Mouse (Mus musculus) C2C12 (cell line): ENCODE results near the gene Gm38100. TPM values are rescaled to one million over a fixed set of nuclear protein-coding genes. Genes with fewer than 3 reads are reported as not detected.
A peak's percentile ranks its signal among the peaks of the same experiment; 100 is the strongest.

Source experiments
- H3K27me3 ChIP-seq: one replicate; pipeline ENCODE4 v1.6.1; 2011; ENCODE audit not compliant: control insufficient read depth, insufficient read depth, insufficient read length
- H3K36me3 ChIP-seq: one replicate; pipeline ENCODE4 v1.6.1; 2011; ENCODE audit not compliant: control insufficient read depth, insufficient read depth
- H3K4me3 ChIP-seq: one replicate; pipeline ENCODE4 v1.5.1; 2011; ENCODE audit warnings: mild to moderate bottlenecking, control low read depth; ENCODE audit not compliant: poor library complexity, insufficient read depth, severe bottlenecking
- H3K79me2 ChIP-seq: one replicate; pipeline ENCODE4 v1.6.1; 2011; ENCODE audit not compliant: control insufficient read depth, insufficient read depth
- H3K79me3 ChIP-seq: one replicate; pipeline ENCODE4 v1.6.1; 2011; ENCODE audit warnings: low read depth, control low read depth
- H3ac ChIP-seq: one replicate; pipeline ENCODE3; 2011; ENCODE audit warnings: low read depth; ENCODE audit not compliant: control insufficient read depth, insufficient read length
- CEBPB ChIP-seq: IDR thresholded peaks from one replicate; pipeline ENCODE4 v1.6.1; 2011; ENCODE audit warnings: low read depth, mild to moderate bottlenecking, control low read depth, moderate library complexity
- CTCF ChIP-seq: IDR thresholded peaks from one replicate; pipeline ENCODE4 v1.5.1; 2011; ENCODE audit not compliant: control insufficient read depth, insufficient read depth, insufficient read length
- FOSL1 ChIP-seq: IDR thresholded peaks from one replicate; pipeline ENCODE4 v1.8.0; 2011; ENCODE audit warnings: mild to moderate bottlenecking, low read length; ENCODE audit not compliant: poor library complexity, insufficient read depth, severe bottlenecking
- MAX ChIP-seq: IDR thresholded peaks from one replicate; pipeline ENCODE4 v1.6.1; 2011; ENCODE audit warnings: mild to moderate bottlenecking, control low read depth
- MYOD1 ChIP-seq: IDR thresholded peaks from one replicate; pipeline ENCODE4 v1.6.1; 2011; ENCODE audit warnings: low read depth; ENCODE audit not compliant: control insufficient read depth, insufficient read length
- MYOG ChIP-seq: IDR thresholded peaks from one replicate; pipeline ENCODE4 v1.6.1; 2011; ENCODE audit not compliant: control insufficient read depth, insufficient read length; ENCODE audit errors: extremely low read depth
- USF1 ChIP-seq: IDR thresholded peaks from one replicate; pipeline ENCODE4 v1.6.1; 2011; ENCODE audit warnings: low read depth, mild to moderate bottlenecking, control low read depth, moderate library complexity
- long read RNA-seq, 2 experiments: library from polyadenylated mRNA; unstranded; transcript quantifications; one replicate each; pipeline ENCODE4 v2.0.0; 2019 to 2020
- polyA plus RNA-seq: library from polyadenylated mRNA; unstranded; fragments of >200 nt; fragmentation: generic; extraction: Trizol; gene quantifications from one replicate; pipeline ENCODE4 v1.2.1, GENCODE M21; 2012; ENCODE audit warnings: missing spikeins

Gm38100 gene
- polyA plus RNA-seq = not detected
- long read RNA-seq, experiment 1 = 0 reads
- long read RNA-seq, experiment 2 = 0 reads

- H3K4me3 ChIP-seq = no peak within 1 kb of the TSS
- no peaks in the 10 kb centered on the region for H3K36me3 ChIP-seq
- H3K27me3 ChIP-seq = no peaks in the 10 kb centered on the region
- no peak within 1 kb of the TSS for H3ac ChIP-seq
- H3K79me3 ChIP-seq = no peaks in the 10 kb centered on the region
- no peak for TF ChIP-seq MYOG
- TF ChIP-seq MYOD1 = no peak
- TF ChIP-seq USF1 = no peak
- H3K79me2 ChIP-seq = no peaks in the 10 kb centered on the region
These were observed at the start of gene Gm38100 for GRCm38 (mm10) chr1:175920029-175920428. Gene Gm38100 (plus strand): TSS chr1:175920329.

- Histone ChIP-seq H3ac (no peak overlapping the region), H3K4me3 (no peak overlapping the region)
These were observed 49.4 kb upstream of the Gm38100 start for GRCm38 (mm10) chr1:175870716-175871115.

GRCm38 (mm10) chr1:175872028-175872816 is 47.9 kb upstream of the Gm38100 start:
- no peaks in the 10 kb centered on the region for H3K36me3 ChIP-seq
- TF ChIP-seq CEBPB (no peak), CTCF (no peak), MYOD1 (no peak), MYOG (no peak), USF1 (no peak), MAX (no peak), FOSL1 (no peak)
- H3K27me3 ChIP-seq = no peaks in the 10 kb centered on the region
- no peaks in the 10 kb centered on the region for H3K79me2 ChIP-seq
- H3K79me3 ChIP-seq = no peaks in the 10 kb centered on the region
- H3K4me3 ChIP-seq = no peak overlapping the region
- no peak overlapping the region for H3ac ChIP-seq

More at GRCm38 (mm10) chr1:175870716-175871115, 49.4 kb upstream of the Gm38100 start:
- Histone ChIP-seq H3K36me3 (no peaks in the 10 kb centered on the region), H3K79me3 (no peaks in the 10 kb centered on the region), H3K27me3 (no peaks in the 10 kb centered on the region), H3K79me2 (no peaks in the 10 kb centered on the region)
- TF ChIP-seq MYOD1 = no peak
- no peak for TF ChIP-seq MYOG
- no peak for TF ChIP-seq CTCF
- no peak for TF ChIP-seq FOSL1
- no peak for TF ChIP-seq MAX
- no peak for TF ChIP-seq CEBPB
- no peak for TF ChIP-seq USF1

- no peak for TF ChIP-seq CTCF
- Histone ChIP-seq H3K4me3 (peak within 1 kb of the TSS; percentile 64), H3K27me3 (no peaks in the 10 kb centered on the region), H3ac (peak within 1 kb of the TSS; percentile 86), H3K36me3 (peaks cover 34% of the 10 kb centered on the region), H3K79me3 (peaks cover 16% of the 10 kb centered on the region), H3K79me2 (peaks cover 22% of the 10 kb centered on the region)
These were observed 39.5 kb upstream of the Gm38100 start, which contains the start of gene Exo1 for GRCm38 (mm10) chr1:175880453-175881296. Gene Exo1 (plus strand): TSS chr1:175880581.

GRCm38 (mm10) chr1:175883398-175883797 is 36.7 kb upstream of the Gm38100 start:
- H3K36me3 ChIP-seq = peaks cover 58% of the 10 kb centered on the region

More at GRCm38 (mm10) chr1:175883398-175883797, 36.7 kb upstream of the Gm38100 start:
- Histone ChIP-seq H3ac (no peak overlapping the region), H3K4me3 (no peak overlapping the region), H3K79me3 (peaks cover 16% of the 10 kb centered on the region), H3K79me2 (peaks cover 22% of the 10 kb centered on the region), H3K27me3 (no peaks in the 10 kb centered on the region)
- TF ChIP-seq CTCF = no peak
- no peak for TF ChIP-seq MAX
- TF ChIP-seq MYOD1 = no peak
- no peak for TF ChIP-seq USF1
- no peak for TF ChIP-seq CEBPB
- no peak for TF ChIP-seq MYOG
- no peak for TF ChIP-seq FOSL1
